Mouse (Mus musculus): ENCODE data around the gene Elk3. TPM values are rescaled to one million over a fixed set of nuclear protein-coding genes. Genes with fewer than 3 reads are reported as not detected.

Elk3 gene
- polyA plus RNA-seq, 1 experiment from 2014 or later = 12.2 TPM

DNA sequence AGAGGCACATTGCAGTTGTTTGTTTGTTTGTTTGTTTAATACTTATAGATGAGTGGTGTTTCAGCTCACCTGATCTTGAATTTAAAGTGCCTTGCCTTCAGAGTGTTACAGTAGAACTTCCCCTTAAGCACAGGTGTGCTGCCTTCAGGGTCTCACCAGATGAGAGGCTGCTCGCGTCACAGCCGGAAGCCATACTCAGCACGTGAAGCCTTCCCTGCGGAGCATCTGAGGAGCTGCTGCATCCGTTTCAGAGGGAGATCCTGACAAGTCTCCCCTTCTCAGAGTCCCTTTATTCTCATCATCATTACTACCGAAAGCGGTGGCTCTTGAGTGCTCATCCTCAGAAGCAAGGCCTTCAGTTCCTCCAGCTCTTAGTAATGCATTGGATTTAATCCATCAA lies 62.5 kb downstream of the Elk3 start:
- Histone ChIP-seq H3K4me1 (ENCODE audit: control insufficient read depth, insufficient read depth, low read length) (no peaks in the 10 kb centered on the region; the same call in 1 of the 2 replicates), H3K27ac (ENCODE audit: low read depth, low read length) (no peak overlapping the region), H3K9me3 (ENCODE audit: control insufficient read depth, low read length) (no peaks in the 10 kb centered on the region), H3K27me3 (ENCODE audit: control insufficient read depth, insufficient read depth, low read length) (no peaks in the 10 kb centered on the region), H3K4me3 (ENCODE audit: low read depth, low read length) (no peak overlapping the region), H3K36me3 (ENCODE audit: control insufficient read depth, insufficient read depth, low read length) (no peaks in the 10 kb centered on the region), H3K4me2 (no peak overlapping the region), H3K9ac (ENCODE audit: low read length) (no peak overlapping the region)
- no peak for ATAC-seq (ENCODE audit: low FRiP score)
- WGBS = 90% methylated on average over 8 of the region's 8 CpGs
- DNase-seq (ENCODE audit: low spot score, missing footprints) = no peak

DNA sequence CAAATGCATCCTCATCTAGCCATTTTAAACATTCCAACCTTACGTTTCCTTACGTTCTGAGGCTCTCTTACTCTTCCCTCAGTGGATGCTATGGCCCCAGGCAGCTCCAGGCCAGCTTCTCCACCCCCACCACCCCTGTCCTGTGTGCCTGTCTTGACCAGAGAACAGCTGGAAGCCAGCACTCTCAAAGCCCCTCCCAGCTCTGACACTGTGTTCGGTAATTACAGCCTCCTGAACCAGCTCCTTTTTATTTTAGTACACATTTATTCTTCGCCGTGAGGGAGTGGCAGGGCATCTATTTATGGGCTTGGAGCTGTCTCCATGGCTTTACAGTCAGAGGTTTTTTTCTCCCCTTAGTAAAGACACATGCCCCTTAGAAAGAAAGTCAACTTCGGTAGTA lies 63.0 kb downstream of the Elk3 start:
- 69% methylated on average over 6 of the region's 6 CpGs for WGBS
- ATAC-seq (ENCODE audit: low FRiP score) (no peak), DNase-seq (ENCODE audit: low spot score, missing footprints) (no peak)
- Histone ChIP-seq H3K27ac (ENCODE audit: low read depth, low read length) (no peak overlapping the region), H3K9me3 (ENCODE audit: control insufficient read depth, low read length) (no peaks in the 10 kb centered on the region), H3K4me1 (ENCODE audit: control insufficient read depth, insufficient read depth, low read length) (no peaks in the 10 kb centered on the region; the same call in 1 of the 2 replicates), H3K4me3 (ENCODE audit: low read depth, low read length) (no peak overlapping the region), H3K4me2 (no peak overlapping the region), H3K27me3 (ENCODE audit: control insufficient read depth, insufficient read depth, low read length) (no peaks in the 10 kb centered on the region), H3K36me3 (ENCODE audit: control insufficient read depth, insufficient read depth, low read length) (no peaks in the 10 kb centered on the region), H3K9ac (ENCODE audit: low read length) (no peak overlapping the region)

DNA sequence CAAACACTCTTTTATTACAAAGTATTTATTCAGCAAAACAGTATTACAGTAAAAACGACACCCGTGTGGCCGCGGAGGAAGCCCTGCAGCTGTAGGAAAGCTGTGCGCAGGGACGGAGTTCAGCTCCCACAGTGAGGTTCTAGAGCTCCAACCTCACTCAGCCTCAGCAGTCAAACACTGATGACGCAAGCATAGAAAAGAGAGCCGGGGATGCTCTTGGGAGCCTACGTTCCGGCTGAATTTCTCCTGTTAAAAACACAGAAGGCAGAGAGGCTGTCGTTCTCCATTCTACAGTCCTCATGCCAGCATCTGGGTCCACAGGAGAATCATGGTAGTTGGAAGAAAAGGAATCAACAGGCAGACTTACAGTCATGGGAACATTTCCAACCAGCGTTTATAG lies 63.5 kb downstream of the Elk3 start:
- no peak overlapping the region for H3K9ac ChIP-seq (ENCODE audit: low read length)
- H3K27ac ChIP-seq (ENCODE audit: low read depth, low read length) = no peak overlapping the region
- H3K27me3 ChIP-seq (ENCODE audit: control insufficient read depth, insufficient read depth, low read length) = no peaks in the 10 kb centered on the region
- ATAC-seq (ENCODE audit: low FRiP score) (no peak), DNase-seq (ENCODE audit: low spot score, missing footprints) (no peak)
- no peaks in the 10 kb centered on the region; the same call in 1 of the 2 replicates for H3K4me1 ChIP-seq (ENCODE audit: control insufficient read depth, insufficient read depth, low read length)
- no peaks in the 10 kb centered on the region for H3K9me3 ChIP-seq (ENCODE audit: control insufficient read depth, low read length)
- WGBS = 93% methylated on average over 12 of the region's 12 CpGs
- no peak overlapping the region for H3K4me3 ChIP-seq (ENCODE audit: low read depth, low read length)
- H3K4me2 ChIP-seq = no peak overlapping the region
- H3K36me3 ChIP-seq (ENCODE audit: control insufficient read depth, insufficient read depth, low read length) = no peaks in the 10 kb centered on the region

DNA sequence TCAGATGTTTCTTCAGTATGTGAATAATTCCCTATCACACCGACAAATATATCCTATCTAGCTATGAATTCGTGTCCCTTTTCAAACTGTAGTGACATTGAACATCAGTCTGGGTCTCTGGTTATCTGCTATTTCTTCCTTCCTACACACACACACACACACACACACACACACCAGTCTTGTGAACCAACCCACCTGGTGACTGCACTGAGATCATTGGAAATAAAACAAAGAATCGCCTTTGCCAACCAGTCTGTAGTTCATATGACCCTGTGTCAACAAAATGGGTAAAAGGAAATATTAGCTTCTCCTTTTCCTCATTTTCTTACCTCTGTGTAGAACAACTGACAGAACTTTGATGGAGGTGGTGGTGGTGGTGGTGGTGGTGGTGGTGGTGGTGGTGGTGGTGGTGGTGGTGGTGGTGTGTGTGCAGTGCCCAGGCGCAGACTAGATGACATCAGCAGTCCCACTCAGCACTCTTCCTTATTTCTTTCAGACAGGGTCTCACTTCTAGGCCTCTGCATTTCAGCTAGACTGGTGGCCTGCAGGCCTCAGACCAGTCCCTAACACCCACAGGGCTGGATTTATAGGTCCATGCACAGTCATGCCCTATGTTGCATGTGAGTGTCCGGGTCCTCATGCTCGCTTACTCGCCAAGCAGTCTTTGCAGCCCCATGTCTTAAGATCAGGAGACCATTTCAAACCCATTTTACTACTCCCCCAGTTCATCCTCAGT lies 64.6 kb downstream of the Elk3 start:
- H3K4me1 ChIP-seq (ENCODE audit: control insufficient read depth, insufficient read depth, low read length) = no peaks in the 10 kb centered on the region; the same call in 1 of the 2 replicates
- WGBS = 93% methylated on average over 7 of the region's 7 CpGs
- H3K27ac ChIP-seq (ENCODE audit: low read depth, low read length) = no peak overlapping the region
- H3K9ac ChIP-seq (ENCODE audit: low read length) = no peak overlapping the region
- H3K9me3 ChIP-seq (ENCODE audit: control insufficient read depth, low read length) = no peaks in the 10 kb centered on the region
- no peaks in the 10 kb centered on the region for H3K27me3 ChIP-seq (ENCODE audit: control insufficient read depth, insufficient read depth, low read length)
- no peak overlapping the region for H3K4me2 ChIP-seq
- DNase-seq (ENCODE audit: low spot score, missing footprints) (no peak), ATAC-seq (ENCODE audit: low FRiP score) (no peak)
- H3K4me3 ChIP-seq (ENCODE audit: low read depth, low read length) = no peak overlapping the region
- no peaks in the 10 kb centered on the region for H3K36me3 ChIP-seq (ENCODE audit: control insufficient read depth, insufficient read depth, low read length)

DNA sequence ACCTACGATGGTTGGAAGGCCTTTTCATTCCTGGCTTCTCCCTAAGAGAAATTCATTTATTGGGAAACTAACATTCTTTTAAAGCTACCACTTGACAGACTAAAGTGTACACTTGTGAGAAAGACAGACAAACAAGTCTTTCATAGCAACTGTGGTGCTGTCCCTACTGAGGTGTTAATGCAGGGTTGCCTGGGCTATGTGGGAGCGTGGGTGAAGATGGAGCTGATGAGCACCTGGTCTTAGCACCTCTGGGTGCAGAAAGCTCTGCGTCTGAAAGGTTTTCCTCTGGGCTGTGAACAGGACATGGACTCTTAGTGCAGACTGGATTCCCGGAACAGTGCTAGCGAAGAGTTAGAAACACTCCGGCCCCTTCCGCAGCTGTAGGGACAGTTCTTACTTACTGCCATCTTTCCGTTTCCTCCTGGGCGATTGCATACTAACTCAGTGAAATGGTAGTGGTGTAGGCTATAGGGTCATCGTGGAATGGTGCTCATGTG lies 66.7 kb downstream of the Elk3 start:
- Histone ChIP-seq H3K36me3 (ENCODE audit: control insufficient read depth, insufficient read depth, low read length) (no peaks in the 10 kb centered on the region), H3K9ac (ENCODE audit: low read length) (no peak overlapping the region), H3K9me3 (ENCODE audit: control insufficient read depth, low read length) (no peaks in the 10 kb centered on the region), H3K27me3 (ENCODE audit: control insufficient read depth, insufficient read depth, low read length) (no peaks in the 10 kb centered on the region), H3K4me2 (no peak overlapping the region), H3K27ac (ENCODE audit: low read depth, low read length) (no peak overlapping the region), H3K4me1 (ENCODE audit: control insufficient read depth, insufficient read depth, low read length) (no peaks in the 10 kb centered on the region; the same call in 1 of the 2 replicates), H3K4me3 (ENCODE audit: low read depth, low read length) (no peak overlapping the region)
- WGBS = 90% methylated on average over 10 of the region's 10 CpGs
- ATAC-seq (ENCODE audit: low FRiP score) (no peak), DNase-seq (ENCODE audit: low spot score, missing footprints) (no peak)

DNA sequence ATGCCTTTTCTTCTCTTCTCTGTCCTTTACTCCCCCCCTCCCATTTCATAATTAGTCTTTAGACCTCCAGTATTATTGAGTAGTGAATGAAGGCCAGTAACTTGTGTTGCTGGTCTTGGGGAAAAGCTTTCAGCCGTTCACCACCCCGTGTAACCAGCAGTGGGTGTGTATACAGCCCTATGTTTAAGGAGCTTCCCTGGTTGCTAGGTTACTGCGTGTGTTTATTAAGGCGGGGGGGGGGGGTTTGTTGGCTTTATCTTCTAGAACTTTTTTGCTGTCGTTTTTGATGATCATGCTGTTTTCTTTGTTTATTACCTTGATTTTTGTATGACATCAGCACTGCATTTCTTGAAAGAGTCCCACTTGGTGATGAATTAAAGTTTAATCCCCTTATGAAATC lies 68.1 kb downstream of the Elk3 start:
- Histone ChIP-seq H3K4me3 (ENCODE audit: low read depth, low read length) (no peak overlapping the region), H3K9me3 (ENCODE audit: control insufficient read depth, low read length) (no peaks in the 10 kb centered on the region), H3K4me1 (ENCODE audit: control insufficient read depth, insufficient read depth, low read length) (no peaks in the 10 kb centered on the region; the same call in 1 of the 2 replicates), H3K27ac (ENCODE audit: low read depth, low read length) (no peak overlapping the region), H3K4me2 (no peak overlapping the region), H3K9ac (ENCODE audit: low read length) (no peak overlapping the region), H3K27me3 (ENCODE audit: control insufficient read depth, insufficient read depth, low read length) (no peaks in the 10 kb centered on the region), H3K36me3 (ENCODE audit: control insufficient read depth, insufficient read depth, low read length) (no peaks in the 10 kb centered on the region)
- 4% methylated on average over 5 of the region's 5 CpGs for WGBS
- ATAC-seq (ENCODE audit: low FRiP score) = no peak
- no peak for DNase-seq (ENCODE audit: low spot score, missing footprints)

DNA sequence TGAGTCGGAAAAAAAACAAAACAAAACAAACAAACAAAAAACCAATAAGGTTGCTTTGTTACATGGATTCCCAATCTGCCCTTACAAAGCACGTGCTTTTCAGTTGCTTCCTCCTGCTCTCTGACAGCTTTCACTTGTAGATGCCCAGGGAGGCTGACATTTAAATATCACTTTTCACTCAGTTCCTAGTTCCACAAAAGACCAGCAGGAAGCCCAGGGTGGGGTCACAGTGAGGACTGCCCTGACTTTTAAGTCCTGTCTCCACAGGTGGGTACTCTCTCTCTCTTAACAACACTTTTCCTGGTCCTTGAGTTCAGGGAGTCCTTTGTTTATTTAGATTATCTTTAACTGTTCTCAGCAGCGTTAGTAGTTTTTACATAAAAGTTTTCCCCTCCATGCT lies 68.7 kb downstream of the Elk3 start:
- no peaks in the 10 kb centered on the region for H3K27me3 ChIP-seq (ENCODE audit: control insufficient read depth, insufficient read depth, low read length)
- H3K4me1 ChIP-seq (ENCODE audit: control insufficient read depth, insufficient read depth, low read length) = no peaks in the 10 kb centered on the region; the same call in 1 of the 2 replicates
- no peak overlapping the region for H3K27ac ChIP-seq (ENCODE audit: low read depth, low read length)
- H3K4me2 ChIP-seq = no peak overlapping the region
- H3K9me3 ChIP-seq (ENCODE audit: control insufficient read depth, low read length) = no peaks in the 10 kb centered on the region
- 9% methylated on average over 3 of the region's 3 CpGs for WGBS
- DNase-seq (ENCODE audit: low spot score, missing footprints) (no peak), ATAC-seq (ENCODE audit: low FRiP score) (no peak)
- peaks cover 1% of the 10 kb centered on the region; the same call in 1 of the 2 replicates for H3K36me3 ChIP-seq (ENCODE audit: control insufficient read depth, insufficient read depth, low read length)
- no peak overlapping the region for H3K4me3 ChIP-seq (ENCODE audit: low read depth, low read length)
- no peak overlapping the region for H3K9ac ChIP-seq (ENCODE audit: low read length)

DNA sequence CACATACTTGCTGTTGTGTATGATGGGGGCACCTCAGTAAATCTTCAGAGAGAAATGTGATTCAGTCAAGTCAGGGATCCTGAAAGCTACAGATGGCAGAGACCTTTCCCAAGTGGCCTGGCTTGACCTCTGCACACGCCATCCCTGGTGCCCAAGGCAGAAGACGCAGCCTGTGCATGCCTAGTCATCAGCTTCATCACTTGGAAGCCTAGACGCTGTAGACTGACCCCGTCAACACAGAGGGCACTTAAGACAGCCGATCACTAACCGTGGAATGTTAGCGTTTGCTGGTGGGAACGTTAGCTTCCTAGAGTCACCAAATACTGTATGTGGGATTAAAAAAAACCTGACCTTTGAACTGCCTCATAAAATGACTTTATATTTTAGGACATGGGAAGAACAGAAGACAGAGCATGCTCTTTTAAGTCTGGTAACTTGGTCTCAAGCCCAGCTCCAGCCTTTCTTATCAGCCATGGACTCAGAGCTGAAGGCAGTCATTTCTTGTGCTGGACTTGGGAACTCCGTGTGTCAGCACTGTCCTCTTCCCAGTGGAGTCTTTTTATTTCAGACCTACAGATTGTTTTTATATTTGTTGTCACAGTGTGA lies 71.6 kb downstream of the Elk3 start:
- Histone ChIP-seq H3K27me3 (ENCODE audit: control insufficient read depth, insufficient read depth, low read length) (no peaks in the 10 kb centered on the region), H3K4me1 (ENCODE audit: control insufficient read depth, insufficient read depth, low read length) (no peaks in the 10 kb centered on the region; the same call in 1 of the 2 replicates), H3K4me2 (no peak overlapping the region), H3K9ac (ENCODE audit: low read length) (no peak overlapping the region), H3K9me3 (ENCODE audit: control insufficient read depth, low read length) (no peaks in the 10 kb centered on the region), H3K27ac (ENCODE audit: low read depth, low read length) (no peak overlapping the region), H3K36me3 (ENCODE audit: control insufficient read depth, insufficient read depth, low read length) (peaks cover 5% of the 10 kb centered on the region; the same call in 1 of the 2 replicates), H3K4me3 (ENCODE audit: low read depth, low read length) (no peak overlapping the region)
- ATAC-seq (ENCODE audit: low FRiP score) = no peak
- 87% methylated on average over 9 of the region's 9 CpGs for WGBS
- DNase-seq (ENCODE audit: low spot score, missing footprints) = no peak

DNA sequence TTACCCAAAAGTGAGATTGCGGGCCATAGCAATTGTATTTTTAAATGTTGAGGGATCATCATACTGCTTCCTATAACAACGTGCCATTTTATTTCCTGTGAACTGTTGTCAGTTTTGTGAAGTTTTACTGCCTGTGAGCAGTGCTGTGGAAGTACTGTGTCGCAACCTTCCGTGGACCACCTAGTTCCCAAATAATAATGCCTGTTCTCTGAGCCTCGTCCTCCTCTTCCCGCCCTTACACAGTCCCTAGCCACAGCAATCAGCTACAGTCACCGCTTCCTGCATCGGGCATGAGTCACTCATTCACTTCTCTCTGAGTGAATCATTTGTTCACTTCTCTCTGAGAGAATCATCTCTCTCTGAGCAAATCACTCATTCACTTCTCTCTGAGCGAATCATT lies 76.2 kb downstream of the Elk3 start:
- H3K36me3 ChIP-seq (ENCODE audit: control insufficient read depth, insufficient read depth, low read length) = peaks cover 8% of the 10 kb centered on the region; the same call in 1 of the 2 replicates
- H3K4me3 ChIP-seq (ENCODE audit: low read depth, low read length) = no peak overlapping the region
- no peak overlapping the region for H3K9ac ChIP-seq (ENCODE audit: low read length)
- no peak overlapping the region for H3K27ac ChIP-seq (ENCODE audit: low read depth, low read length)
- 93% methylated on average over 9 of the region's 9 CpGs for WGBS
- H3K27me3 ChIP-seq (ENCODE audit: control insufficient read depth, insufficient read depth, low read length) = no peaks in the 10 kb centered on the region
- no peak for ATAC-seq (ENCODE audit: low FRiP score)
- DNase-seq (ENCODE audit: low spot score, missing footprints) = no peak
- H3K4me1 ChIP-seq (ENCODE audit: control insufficient read depth, insufficient read depth, low read length) = no peaks in the 10 kb centered on the region
- H3K4me2 ChIP-seq = no peak overlapping the region
- no peaks in the 10 kb centered on the region for H3K9me3 ChIP-seq (ENCODE audit: control insufficient read depth, low read length)

All from midbrain, embryonic 11.5 days (tissue).